Mouse (Mus musculus) brain, embryonic 14.5 days (tissue): ENCODE data around the gene Inpp5d.

Source experiments
- CTCF ChIP-seq: fragments of 200-500 bp; IDR thresholded peaks from 2 replicates; pipeline ENCODE4 v1.5.1; 2012; ENCODE audit warnings: inconsistent platforms, mild to moderate bottlenecking, moderate library complexity, borderline replicate concordance; ENCODE audit not compliant: insufficient read depth, insufficient read length; ENCODE audit errors: extremely low read depth
- POLR2A ChIP-seq: fragments of 200-500 bp; IDR thresholded peaks from 2 replicates; pipeline ENCODE4 v1.6.1; 2012; ENCODE audit warnings: mild to moderate bottlenecking, inconsistent platforms, borderline replicate concordance; ENCODE audit not compliant: poor library complexity, insufficient read depth, insufficient read length, severe bottlenecking; ENCODE audit errors: extremely low read depth

- TF ChIP-seq CTCF (no peak), POLR2A (no peak)
Observed at GRCm38 (mm10) chr1:87729850-87730249, 109.7 kb downstream of the Inpp5d start.
